Mouse (Mus musculus): ENCODE results near the gene Dlg2. TPM values are rescaled to one million over a fixed set of nuclear protein-coding genes. Genes with fewer than 3 reads are reported as not detected.
"Not testable (repeated sequence)": the region's sequence is repeated elsewhere in the genome, so short reads cannot be mapped to it uniquely, and the experiment has no call there.

Gene Dlg2
- total and polyA plus RNA-seq, 3 experiments = 0.49 to 0.68 TPM; not detected in 1

- no peak for DNase-seq (ENCODE audit: low spot score)
- Histone ChIP-seq H3K4me3 (ENCODE audit: low read depth, low read length) (no peak overlapping the region), H3K4me1 (ENCODE audit: insufficient read depth, low read depth, low read length) (no peaks in the 10 kb centered on the region), H3K27me3 (ENCODE audit: insufficient read depth, low read length) (no peaks in the 10 kb centered on the region), H3K9me3 (replicated peaks) (no peaks in the 10 kb centered on the region), H3K36me3 (replicated peaks) (no peaks in the 10 kb centered on the region)
- TF ChIP-seq GATA1 (IDR thresholded peaks at IDR 0.05; ENCODE audit: borderline replicate concordance, low read length) (no peak), TAL1 (conservative IDR thresholded peaks at IDR 0.05; ENCODE audit: low read depth, low read length) (no peak), GATA2 (IDR thresholded peaks at IDR 0.05; ENCODE audit: borderline replicate concordance, low read depth, low read length) (no peak), CTCF (IDR thresholded peaks at IDR 0.05; ENCODE audit: low read depth, low read length) (no peak), POLR2AphosphoS5 (IDR thresholded peaks at IDR 0.05; ENCODE audit: insufficient replicate concordance, low read depth, low read length) (no peak)
- no peak for ATAC-seq (ENCODE audit: extremely low read depth, insufficient number of reproducible peaks, low FRiP score, poor library complexity, severe bottlenecking)
Observed at GRCm38 (mm10) chr7:90841276-90841675, 364.8 kb downstream of the Dlg2 start.

DNA sequence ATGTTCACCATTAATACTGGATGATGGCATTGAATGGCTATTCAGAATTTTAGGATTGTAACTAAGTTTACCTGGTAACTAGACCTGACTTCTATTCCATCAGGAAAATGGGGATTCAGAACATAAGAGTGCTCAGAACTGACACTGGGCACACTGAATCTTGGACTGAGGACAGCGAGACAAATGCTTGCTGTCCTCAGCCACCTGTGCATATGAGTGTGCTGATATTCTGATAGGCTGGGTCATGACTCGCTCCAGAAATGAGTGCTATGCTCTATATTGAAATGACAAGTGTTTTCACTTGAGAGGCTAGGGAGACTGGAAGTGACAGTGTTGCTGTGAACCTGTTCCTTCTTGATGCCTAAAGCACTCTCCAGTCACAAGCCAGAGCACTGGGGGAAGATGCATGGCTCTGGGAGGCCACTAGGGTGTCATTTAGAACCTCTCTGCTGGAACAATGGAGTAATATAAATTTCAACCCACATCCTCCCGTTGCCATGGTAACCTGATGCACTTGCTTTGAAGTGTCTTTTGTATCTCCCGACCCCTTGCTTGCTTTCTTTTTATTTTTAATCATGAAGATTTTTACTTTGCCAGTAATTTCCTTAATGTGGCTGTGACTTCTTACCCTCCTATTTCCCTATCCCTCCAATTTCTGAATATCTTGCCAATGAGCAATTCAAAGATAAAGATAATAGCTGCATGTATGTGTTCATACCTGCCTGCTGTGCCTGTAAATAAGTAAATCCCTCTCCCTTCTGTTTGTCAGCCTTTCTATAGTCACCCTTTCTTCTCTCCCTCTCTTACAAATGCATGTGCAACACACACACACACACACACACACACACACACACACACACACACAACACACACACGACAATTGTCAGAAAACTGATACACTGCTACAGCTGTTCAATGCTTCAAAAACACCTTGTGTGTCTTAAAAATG, 367.1 kb downstream of the Dlg2 start:
- no peaks in the 10 kb centered on the region for H3K9me3 ChIP-seq (replicated peaks)
- no peaks in the 10 kb centered on the region for H3K4me1 ChIP-seq (ENCODE audit: insufficient read depth, low read depth, low read length)
- ATAC-seq (ENCODE audit: extremely low read depth, insufficient number of reproducible peaks, low FRiP score, poor library complexity, severe bottlenecking) = no peak
- no peak overlapping the region for H3K4me3 ChIP-seq (ENCODE audit: low read depth, low read length)
- TF ChIP-seq POLR2AphosphoS5 (IDR thresholded peaks at IDR 0.05; ENCODE audit: insufficient replicate concordance, low read depth, low read length) (no peak), CTCF (IDR thresholded peaks at IDR 0.05; ENCODE audit: low read depth, low read length) (no peak)
- no peak for DNase-seq (ENCODE audit: low spot score)
- H3K36me3 ChIP-seq (replicated peaks) = no peaks in the 10 kb centered on the region
- no peaks in the 10 kb centered on the region for H3K27me3 ChIP-seq (ENCODE audit: insufficient read depth, low read length)

DNA sequence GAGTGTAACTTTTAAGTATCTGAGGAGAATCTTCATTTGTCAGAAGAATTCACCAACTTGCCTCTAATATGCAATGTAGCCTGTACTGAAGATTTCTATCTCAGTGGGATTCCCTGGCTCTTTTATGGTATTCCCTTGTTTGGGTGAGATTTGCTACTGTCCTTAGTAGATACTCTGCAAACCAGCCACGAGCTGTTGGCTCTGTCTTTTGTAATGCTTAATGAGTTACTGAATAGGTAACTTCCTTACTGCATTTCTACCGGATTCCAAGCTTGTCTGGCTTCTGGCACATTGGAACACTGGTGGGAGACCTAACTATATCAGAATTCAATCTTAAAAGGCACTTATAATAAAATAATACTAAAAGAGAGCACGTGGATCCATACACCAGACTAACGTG, 400.3 kb downstream of the Dlg2 start:
- not testable (repeated sequence) for H3K4me3 ChIP-seq (ENCODE audit: low read depth, low read length); H3K4me1 ChIP-seq (ENCODE audit: insufficient read depth, low read depth, low read length); H3K36me3 ChIP-seq (replicated peaks); H3K9me3 ChIP-seq (replicated peaks); ATAC-seq (ENCODE audit: extremely low read depth, insufficient number of reproducible peaks, low FRiP score, poor library complexity, severe bottlenecking); DNase-seq (ENCODE audit: low spot score); H3K27me3 ChIP-seq (ENCODE audit: insufficient read depth, low read length)

- DNase-seq (ENCODE audit: low spot score) (no peak), ATAC-seq (ENCODE audit: extremely low read depth, insufficient number of reproducible peaks, low FRiP score, poor library complexity, severe bottlenecking) (no peak)
- H3K36me3 ChIP-seq (replicated peaks) = no peaks in the 10 kb centered on the region
- no peak for TF ChIP-seq CTCF (IDR thresholded peaks at IDR 0.05; ENCODE audit: low read depth, low read length)
- no peak for TF ChIP-seq TAL1 (conservative IDR thresholded peaks at IDR 0.05; ENCODE audit: low read depth, low read length)
- no peak for TF ChIP-seq GATA1 (IDR thresholded peaks at IDR 0.05; ENCODE audit: borderline replicate concordance, low read length)
- no peaks in the 10 kb centered on the region for H3K27me3 ChIP-seq (ENCODE audit: insufficient read depth, low read length)
- H3K4me1 ChIP-seq (ENCODE audit: insufficient read depth, low read depth, low read length) = no peaks in the 10 kb centered on the region
- H3K4me3 ChIP-seq (ENCODE audit: low read depth, low read length) = no peak overlapping the region
- H3K9me3 ChIP-seq (replicated peaks) = no peaks in the 10 kb centered on the region
Observed at GRCm38 (mm10) chr7:90882740-90883139, 406.3 kb downstream of the Dlg2 start.

- Histone ChIP-seq H3K9me3 (replicated peaks) (no peaks in the 10 kb centered on the region), H3K36me3 (replicated peaks) (no peaks in the 10 kb centered on the region), H3K27me3 (ENCODE audit: insufficient read depth, low read length) (no peaks in the 10 kb centered on the region), H3K4me1 (ENCODE audit: insufficient read depth, low read depth, low read length) (no peaks in the 10 kb centered on the region), H3K4me3 (ENCODE audit: low read depth, low read length) (no peak overlapping the region)
- TF ChIP-seq GATA1 (IDR thresholded peaks at IDR 0.05; ENCODE audit: borderline replicate concordance, low read length) = no peak
- no peak for TF ChIP-seq CTCF (IDR thresholded peaks at IDR 0.05; ENCODE audit: low read depth, low read length)
- TF ChIP-seq TAL1 (conservative IDR thresholded peaks at IDR 0.05; ENCODE audit: low read depth, low read length) = no peak
- no peak for TF ChIP-seq GATA2 (IDR thresholded peaks at IDR 0.05; ENCODE audit: borderline replicate concordance, low read depth, low read length)
- no peak for TF ChIP-seq POLR2AphosphoS5 (IDR thresholded peaks at IDR 0.05; ENCODE audit: insufficient replicate concordance, low read depth, low read length)
- no peak for DNase-seq (ENCODE audit: low spot score)
- ATAC-seq (ENCODE audit: extremely low read depth, insufficient number of reproducible peaks, low FRiP score, poor library complexity, severe bottlenecking) = no peak
Observed at GRCm38 (mm10) chr7:90886396-90887006, 410.0 kb downstream of the Dlg2 start.

GRCm38 (mm10) chr7:90887007-90887720, 410.7 kb downstream of the Dlg2 start:
- no peaks in the 10 kb centered on the region for H3K36me3 ChIP-seq (replicated peaks)
- no peaks in the 10 kb centered on the region for H3K9me3 ChIP-seq (replicated peaks)
- H3K27me3 ChIP-seq (ENCODE audit: insufficient read depth, low read length) = no peaks in the 10 kb centered on the region
- no peak for TF ChIP-seq TAL1 (conservative IDR thresholded peaks at IDR 0.05; ENCODE audit: low read depth, low read length)
- TF ChIP-seq GATA1 (IDR thresholded peaks at IDR 0.05; ENCODE audit: borderline replicate concordance, low read length) = no peak
- no peak for TF ChIP-seq GATA2 (IDR thresholded peaks at IDR 0.05; ENCODE audit: borderline replicate concordance, low read depth, low read length)
- no peak for TF ChIP-seq CTCF (IDR thresholded peaks at IDR 0.05; ENCODE audit: low read depth, low read length)
- no peak for TF ChIP-seq POLR2AphosphoS5 (IDR thresholded peaks at IDR 0.05; ENCODE audit: insufficient replicate concordance, low read depth, low read length)
- no peak for ATAC-seq (ENCODE audit: extremely low read depth, insufficient number of reproducible peaks, low FRiP score, poor library complexity, severe bottlenecking)
- DNase-seq (ENCODE audit: low spot score) = no peak
- no peak overlapping the region for H3K4me3 ChIP-seq (ENCODE audit: low read depth, low read length)
- no peaks in the 10 kb centered on the region for H3K4me1 ChIP-seq (ENCODE audit: insufficient read depth, low read depth, low read length)

All from G1E (cell line).